Mouse (Mus musculus): ENCODE measurements at regions not wholly inside any gene's neighbourhood (a gene's known extent, or its start where the extent isn't known, plus 50 kb on each side); places are given as distances from the start of the nearest gene placed in this dataset. TPM values are rescaled to one million over a fixed set of nuclear protein-coding genes. Genes with fewer than 3 reads are reported as not detected.

DNA sequence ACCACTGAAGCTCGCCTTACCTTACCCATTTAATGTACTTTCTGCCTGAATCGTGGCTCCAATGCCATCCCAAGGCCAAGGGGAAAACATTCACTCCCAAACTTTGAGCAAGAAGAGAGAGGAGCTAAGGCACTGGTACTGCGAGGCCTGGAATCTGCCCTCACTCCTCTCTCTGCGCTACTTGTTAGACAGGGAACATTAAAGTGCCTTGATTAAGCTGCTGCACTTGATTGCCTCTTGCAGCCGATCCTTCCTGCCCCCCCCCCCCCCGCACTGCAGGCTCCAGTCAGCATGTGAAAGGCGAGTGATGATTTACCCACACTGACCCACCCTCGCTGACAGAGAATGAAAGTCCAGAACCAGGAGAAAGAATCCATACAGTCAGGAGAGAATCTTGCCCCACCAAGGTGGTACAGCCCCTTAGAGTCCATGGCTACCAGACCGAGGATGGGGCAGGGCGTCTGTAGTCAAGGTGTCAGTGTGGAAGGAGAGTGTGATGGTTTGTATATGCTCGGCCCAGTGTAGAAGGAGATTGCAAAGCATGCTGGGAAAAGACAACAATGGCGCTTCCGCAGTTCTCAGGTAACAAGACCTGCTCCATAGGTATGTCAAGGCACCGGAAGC is 115.6 kb upstream of the Nsun2 start:
- intact Hi-C loops (cut with DNase I), result no loop called here
- DNase-seq (ENCODE audit: low spot score in 2 of 2), result no peak

DNA sequence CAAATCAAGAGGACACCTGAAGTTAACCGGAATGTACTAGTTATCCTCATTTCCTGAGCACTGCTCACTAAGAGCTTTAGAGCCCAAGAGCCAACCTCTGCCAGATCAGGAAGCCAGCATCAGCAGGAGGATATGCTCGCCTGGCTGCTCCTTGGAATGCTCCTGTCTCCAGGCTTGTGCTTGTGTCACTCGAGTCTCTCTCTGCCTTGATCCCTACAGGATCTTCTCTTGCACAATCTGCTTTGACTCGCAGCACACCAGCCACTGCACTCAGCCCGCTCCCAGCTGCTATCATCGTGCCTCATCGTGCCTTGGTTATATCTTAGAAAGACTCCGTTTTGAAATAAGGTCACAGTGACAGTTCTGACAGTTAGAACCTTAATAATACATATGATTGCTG is 113.4 kb upstream of the Nsun2 start:
- intact Hi-C loops (cut with DNase I), result no loop called here
- DNase-seq (ENCODE audit: low spot score in 2 of 2), result no peak

DNA sequence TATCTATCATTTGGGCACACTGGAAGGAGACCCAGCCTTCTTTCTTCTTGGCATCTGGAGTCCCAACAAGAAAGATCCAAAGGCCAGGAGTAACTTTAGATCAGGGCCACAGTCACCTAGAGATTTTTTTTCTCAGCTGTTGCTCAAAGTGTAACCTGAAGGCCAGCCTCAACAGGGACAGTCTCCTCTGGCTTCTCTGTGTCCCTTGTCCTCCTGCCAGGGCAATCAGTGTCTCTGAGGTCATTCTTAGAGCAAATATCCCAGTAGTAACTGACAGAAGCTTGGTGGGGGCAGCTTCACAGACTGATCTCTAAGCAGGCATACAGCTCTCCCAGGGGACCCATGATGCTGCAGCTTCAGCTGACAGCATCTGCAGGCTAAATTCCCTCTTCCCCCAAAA is 111.6 kb upstream of the Nsun2 start:
- DNase-seq (ENCODE audit: low spot score in 2 of 2), result no peak
- intact Hi-C loops (cut with DNase I), result no loop called here

DNA sequence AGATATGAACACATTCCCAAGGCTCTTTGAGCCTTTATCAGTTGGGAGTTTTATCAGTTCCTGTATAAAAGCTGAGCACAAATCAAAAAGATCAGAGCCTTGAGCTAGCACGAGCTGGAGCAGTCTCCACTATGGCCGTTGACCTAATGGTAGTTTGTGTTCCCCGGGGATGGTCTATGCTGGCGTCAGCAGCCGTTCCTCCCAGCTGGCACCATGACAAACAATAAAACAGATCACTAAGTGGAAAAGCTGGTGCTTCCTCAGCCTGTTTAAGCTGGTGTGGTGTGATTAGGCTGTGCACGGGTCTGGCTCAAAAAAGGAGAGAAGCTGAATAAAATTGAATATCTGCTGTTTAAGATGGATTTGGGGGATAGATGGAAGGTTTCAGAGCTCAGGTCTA is 107.4 kb upstream of the Nsun2 start:
- intact Hi-C loops (cut with DNase I), result no loop called here
- DNase-seq (ENCODE audit: low spot score in 2 of 2), result no peak

DNA sequence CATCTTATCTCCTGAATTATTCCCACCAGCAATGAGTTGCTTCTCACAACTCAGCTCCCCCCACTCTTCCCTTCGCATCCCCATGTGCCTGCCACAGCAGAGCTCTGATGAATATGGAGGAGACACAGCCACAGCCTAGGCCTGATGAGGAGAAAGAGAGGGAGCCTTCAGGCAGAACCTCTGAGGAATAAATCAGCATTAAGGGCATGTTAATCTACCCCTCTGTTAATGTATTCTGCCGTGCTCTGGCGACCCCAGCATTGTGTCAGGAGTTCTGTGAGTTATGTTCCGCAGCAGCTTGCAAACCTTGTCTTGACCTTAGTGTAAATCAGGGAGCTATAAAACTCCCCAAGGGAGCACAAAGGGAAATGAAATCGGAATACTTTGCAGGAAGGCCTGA is 104.0 kb upstream of the Nsun2 start:
- intact Hi-C loops (cut with DNase I), result no loop called here

DNA sequence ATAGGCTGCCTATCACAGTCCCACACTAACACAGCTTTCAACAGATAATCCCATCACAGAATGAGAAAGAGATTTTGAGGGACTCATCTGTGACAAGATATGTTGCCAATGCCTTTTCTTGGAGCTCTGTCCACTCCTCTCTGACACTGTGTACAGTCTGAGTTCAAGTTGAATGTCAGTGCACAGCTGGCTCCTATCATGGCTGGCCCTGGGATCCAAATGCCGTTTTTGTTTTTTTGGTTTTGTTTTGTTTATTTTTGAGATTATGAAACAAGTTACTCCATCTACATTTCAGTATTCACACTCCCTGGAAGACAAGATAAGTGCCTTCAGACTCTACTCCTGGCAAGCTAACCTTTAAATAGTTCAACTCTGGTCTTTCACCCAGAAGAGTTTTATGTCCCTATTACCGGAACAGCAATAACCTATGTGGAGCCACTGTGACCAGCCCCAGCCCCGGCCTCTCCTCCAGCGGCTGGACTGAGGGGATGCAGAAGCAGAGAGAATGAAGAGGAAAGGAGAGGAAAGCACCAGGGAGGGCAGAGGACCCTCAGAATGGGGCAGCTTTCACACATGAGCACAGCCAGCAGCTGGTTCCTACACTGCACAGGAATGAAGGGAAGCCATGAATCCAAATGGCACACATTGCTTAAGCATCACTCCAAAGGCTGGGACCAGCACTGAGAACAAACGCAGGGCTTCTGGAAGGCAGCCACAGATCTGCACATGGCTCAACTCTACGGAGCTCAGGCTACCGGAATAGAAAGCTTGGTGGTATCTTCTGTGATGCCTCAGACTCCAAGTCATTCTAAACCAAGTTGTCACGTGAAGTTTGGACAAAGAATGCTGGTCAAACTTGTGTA is 99.9 kb upstream of the Nsun2 start:
- DNase-seq (ENCODE audit: low spot score in 2 of 2), result no peak
- intact Hi-C loops (cut with DNase I), result no loop called here

More for the DNA sequence above, 104.0 kb upstream of the Nsun2 start:
- DNase-seq (ENCODE audit: low spot score in 2 of 2), result no peak

DNA sequence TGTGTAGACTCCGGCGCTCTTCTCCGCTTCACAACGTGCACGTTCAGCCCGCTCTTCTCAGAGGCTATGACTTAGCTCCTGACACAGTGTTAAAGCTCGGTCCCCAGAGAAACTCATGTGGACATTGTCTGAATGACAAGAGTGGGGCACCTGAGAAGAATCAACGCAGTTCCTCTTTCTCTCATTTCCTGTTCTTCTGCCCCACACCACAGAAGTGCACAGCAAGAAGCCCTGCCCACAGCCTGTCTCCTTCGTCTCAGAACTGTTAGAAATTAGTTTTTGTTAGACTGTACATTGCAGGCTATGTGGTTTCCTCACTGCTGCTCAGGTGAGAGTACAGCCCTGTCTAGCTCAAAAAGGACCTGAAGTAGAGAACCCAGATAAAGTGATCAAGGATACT is 94.1 kb upstream of the Nsun2 start:
- no peak for DNase-seq (ENCODE audit: low spot score in 2 of 2)
- intact Hi-C loops (cut with DNase I), result no loop called here

DNA sequence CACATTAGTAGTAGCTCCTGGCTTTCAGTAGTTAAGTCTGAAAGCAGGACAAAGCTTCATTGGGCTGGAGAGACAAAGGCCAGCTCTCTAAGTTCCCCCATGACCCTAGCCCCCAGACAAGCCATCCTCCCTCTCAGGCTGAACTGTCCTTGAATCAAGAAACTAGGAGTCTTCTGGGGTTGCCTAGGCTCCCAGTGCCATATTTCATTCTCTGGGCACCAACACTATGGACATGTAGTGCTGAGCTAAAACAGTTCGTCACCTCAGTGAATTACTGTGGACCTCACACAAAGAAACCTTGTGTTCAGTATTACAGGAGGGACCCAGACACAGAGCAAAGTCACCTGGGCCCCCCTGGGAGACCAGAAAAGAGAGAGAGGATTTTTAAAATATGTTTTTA is 91.7 kb upstream of the Nsun2 start:
- intact Hi-C loops (cut with DNase I), result no loop called here
- no peak for DNase-seq (ENCODE audit: low spot score in 2 of 2)

DNA sequence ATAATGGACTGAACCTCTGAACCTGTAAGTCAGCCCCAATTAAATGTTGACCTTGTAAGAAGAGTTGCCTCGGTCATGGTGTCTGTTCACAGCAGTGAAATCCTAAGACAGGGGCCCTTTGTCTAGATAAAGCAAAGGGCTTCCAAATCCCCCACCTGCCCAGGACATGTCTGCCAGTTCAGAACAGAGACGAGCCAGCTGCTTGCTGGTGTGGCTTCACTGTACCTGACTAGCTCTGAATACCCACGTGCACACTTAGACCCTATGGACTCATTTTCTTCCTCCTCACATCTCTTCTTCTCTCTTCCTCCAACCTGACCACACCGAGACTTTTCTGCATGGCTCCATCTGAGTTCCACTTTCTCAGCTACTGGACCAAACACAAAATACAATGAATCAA is 87.9 kb upstream of the Nsun2 start:
- intact Hi-C loops (cut with DNase I), result no loop called here
- DNase-seq (ENCODE audit: low spot score in 2 of 2), result no peak

Small RNAs in the stretch of these regions (microRNA-seq; reads per million reads assigned to microRNA genes)
- not detected for gene Gm44375

Data from left cerebral cortex, postnatal 36 days (tissue).